Mouse (Mus musculus) fat pad, adult 2 months (tissue): ENCODE data around the gene Ccnd2.

Source experiments
- DNase-seq: peaks from one replicate; pipeline ENCODE4 v3.0.0-alpha.2; 2011; ENCODE audit warnings: low read depth, low spot score; ENCODE audit errors: extremely low read depth

Gene Ccnd2

DNA sequence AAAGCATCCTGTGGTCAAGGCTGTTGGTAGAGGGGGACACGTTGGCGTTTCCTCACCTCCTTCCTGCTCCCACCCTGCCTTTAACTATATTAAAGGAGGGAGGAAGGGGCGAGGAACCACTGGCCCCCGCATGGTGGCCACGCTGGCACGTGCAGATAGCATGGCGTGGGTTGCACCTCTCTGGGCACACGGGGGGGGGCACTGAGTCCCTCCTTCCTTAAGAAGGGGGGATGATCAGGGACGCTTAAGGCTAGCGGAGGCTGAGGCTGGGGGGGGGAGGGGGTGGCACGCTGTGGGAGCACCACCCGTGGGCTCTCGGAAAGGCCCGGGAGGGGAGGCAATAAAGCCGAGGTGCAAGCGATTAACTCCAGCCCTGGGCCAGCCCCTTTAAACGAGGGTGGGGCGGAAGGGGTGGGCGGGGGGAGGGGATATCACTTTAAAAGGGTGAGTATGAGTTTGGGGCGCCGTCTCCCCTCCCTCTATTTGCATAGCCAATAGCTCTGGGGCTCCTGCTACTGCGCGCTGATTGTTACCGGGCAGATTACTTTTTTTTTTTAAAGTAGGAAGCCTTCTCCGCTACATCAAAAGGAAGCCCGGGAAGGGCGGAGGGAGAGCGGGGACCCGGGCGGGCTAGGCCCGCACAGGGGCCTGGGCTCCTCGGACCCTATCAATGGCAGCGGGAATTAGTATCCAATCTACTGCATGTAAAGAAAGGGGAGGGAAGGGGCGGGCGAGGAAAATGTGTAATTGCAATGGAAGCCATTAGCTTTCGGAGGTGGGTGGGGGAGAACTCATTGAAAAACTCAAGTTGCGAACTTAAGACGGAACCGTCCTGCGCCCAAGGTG, at the start of gene Ccnd2:
Ccnd2 (minus strand) TSS at position 88 of the 846 bp plus-strand sequence.
- DNase-seq, result no peak

DNA sequence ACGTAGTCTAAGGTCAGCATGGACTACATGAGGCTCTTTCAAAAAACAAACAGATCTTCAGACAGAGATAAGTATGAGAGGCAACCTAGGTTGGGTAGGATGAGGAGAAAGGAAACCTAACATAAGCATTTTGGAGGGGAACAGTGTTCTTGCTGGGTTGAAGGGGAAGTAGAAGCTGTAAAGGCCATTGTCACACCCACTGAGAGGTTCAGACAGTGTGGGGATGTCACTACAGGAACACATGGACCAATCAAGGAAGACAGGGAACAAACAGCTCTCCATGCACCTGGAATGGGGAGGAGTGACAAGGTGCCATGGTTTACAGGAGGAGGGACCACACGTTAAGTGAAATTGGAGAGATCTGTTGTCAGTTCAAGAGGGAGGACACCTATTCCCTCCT, 45.0 kb upstream of the Ccnd2 start:
- DNase-seq, result no peak

DNA sequence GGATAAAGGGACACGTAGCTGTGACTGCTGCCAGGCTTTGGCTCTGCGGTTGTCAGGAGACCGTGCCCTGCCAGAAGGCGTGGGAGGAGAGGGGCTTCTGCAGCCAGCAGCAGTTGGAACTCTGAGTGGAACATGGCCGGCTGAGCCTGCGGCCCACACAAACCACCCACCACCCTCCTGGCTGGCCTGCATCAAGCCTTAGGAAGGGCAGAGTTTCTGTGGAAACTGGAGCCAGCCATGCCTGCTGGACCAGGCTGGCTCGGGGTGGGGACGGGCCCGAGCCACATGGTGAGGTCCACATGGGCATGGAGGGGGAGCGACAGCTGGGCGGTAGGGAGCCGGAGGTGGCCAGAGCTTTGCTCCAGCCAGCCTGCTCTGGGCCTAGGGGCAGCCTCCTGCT, 29.3 kb upstream of the Ccnd2 start:
- no peak for DNase-seq

DNA sequence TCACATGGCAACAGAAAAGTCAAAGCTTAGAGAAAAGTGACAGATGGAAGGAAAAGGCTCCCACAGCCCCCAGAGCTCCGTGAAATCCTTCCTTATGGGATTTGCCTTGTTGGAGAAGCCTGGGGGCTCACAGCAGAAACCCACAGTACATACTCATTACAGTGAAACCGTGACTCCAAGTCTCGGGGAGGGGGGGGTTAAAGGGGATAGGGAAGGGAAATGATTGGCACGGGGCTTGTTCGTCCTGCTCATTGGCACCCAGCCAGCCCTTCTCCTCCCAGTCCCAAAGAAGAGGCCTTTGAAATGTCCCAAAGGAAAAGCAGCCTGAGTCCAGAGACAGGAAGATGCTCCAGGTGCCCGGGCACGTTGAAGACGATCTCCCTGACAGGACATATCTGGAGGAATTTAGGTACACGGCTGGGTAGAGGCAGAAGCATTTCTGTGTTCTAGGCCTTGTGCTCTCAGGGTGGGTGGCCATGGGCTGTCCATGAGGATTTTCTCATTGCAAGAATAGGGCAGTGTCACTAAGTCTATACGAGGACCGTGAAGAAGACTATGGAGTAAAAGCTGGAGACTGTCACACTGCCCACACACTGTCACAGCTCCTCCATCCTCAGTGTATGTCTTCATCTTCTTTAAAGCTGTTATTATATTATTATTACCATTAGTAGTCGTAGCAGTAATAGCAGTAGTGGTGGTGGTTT, 27.2 kb upstream of the Ccnd2 start:
- no peak for DNase-seq

DNA sequence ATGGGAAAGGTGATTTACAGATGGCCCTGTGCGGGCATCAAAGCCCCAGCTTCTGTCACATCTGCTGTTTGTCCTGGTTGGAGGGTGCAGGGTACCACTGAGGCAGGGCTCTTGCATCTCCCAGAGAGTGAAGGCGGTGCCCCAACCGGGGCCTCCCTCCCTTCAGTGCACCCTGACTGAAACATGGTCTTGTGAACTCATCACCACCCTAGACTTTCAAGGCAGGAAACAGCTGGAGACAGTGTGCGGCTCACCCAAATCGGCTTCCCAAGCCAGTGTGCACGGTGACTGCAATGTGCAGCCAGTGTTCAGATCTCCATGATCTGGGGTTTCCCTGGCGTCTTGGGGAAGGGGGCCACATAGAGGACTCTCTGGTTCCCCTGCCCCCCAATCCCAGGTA, 26.0 kb upstream of the Ccnd2 start:
- no peak for DNase-seq

DNA sequence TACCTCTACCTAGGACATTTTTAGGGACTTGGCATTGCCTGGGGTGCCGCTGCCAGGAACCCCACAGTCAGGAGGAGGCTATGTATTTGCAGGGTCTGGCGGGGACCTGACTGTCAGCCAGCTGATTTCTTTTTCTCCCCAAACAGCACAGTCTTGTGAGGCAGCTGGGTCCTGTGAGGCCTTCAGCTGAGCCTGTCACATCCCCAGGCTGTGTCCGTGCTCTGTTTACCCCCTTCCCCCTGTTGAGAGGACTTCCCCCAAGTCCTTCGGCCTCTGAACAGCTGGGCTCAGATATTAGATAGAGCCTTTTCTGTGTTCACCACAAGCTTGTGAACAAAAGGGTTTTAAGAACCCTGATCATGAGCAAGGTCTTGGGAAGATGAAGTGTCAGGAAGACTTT, 25.4 kb upstream of the Ccnd2 start:
- DNase-seq, result no peak

DNA sequence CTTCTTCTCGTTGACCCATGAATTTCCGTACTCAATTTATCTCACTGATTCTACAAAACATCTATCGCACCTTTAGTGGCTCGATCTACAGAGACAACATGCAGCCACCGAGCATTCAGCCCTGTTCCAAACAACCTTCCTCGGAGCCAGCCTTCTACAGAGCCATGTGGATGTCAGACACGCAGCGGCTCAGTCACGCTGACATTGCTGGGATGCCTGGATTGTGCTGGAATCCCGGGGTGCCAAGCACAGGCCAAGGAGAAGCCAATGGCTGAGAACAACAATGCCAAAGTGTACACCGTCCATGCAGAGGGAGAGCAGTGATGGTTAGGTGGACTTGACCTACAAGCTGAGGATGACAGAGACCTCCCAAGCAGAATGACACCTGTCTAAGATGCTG, 20.5 kb upstream of the Ccnd2 start:
- no peak for DNase-seq

DNA sequence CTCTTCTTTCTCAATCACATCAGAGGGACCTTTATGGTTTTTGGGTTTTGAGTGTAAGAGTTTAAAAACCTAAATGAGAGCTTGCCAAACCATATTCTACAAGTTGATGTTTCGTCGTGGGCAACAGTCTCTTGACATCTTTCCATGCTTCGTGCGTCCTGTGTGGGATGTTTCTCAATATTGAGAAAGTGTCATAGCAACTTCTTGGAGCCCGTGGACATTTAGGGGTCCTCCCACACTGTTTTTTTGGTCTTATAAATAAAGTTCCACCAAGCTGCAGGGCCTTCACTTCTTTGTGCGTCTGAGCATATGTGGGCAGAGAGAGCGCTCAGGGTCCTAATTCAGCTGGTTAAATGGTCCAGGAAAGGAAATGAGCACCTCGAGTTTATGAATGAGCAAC, 18.7 kb upstream of the Ccnd2 start:
- DNase-seq, result no peak

DNA sequence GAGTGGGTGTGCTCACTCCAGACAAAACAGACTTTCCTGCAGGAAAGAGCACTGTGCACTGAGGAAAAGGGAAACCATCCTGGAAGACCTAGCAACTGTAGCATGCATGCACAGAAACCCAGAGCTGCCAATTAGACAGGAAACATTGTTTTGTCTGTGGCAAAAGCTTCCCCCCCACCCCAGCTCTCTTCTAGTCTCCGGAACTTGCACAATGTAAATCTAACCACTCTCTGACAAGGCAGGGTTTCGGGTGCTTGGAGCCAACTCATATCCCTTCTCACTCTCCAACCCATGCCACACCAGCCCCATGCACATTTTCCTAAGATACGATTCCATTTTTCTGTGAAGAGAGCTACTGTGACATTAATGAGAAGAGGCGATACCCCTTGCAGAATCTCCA, 13.7 kb upstream of the Ccnd2 start:
- DNase-seq, result no peak

DNA sequence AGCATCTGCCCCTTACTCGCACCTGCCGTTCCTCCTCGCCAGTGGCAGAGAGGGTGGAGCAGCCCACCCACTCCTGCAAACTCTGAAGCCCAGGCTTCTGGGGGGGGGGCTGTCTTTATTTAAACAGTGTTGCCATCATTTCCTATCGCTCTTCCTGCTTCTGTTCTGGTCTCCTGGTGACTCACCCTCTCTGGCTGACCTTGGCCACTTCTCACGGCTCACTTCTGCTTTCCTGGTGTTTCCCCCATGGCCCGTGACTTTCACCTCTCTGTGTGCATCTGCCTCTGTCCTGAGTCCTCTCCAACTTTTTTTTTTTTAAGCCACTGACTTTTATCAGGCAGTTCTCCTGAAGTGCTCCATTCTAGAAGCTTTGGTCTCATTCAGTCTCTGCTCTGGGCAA, 10.8 kb upstream of the Ccnd2 start:
- no peak for DNase-seq

DNA sequence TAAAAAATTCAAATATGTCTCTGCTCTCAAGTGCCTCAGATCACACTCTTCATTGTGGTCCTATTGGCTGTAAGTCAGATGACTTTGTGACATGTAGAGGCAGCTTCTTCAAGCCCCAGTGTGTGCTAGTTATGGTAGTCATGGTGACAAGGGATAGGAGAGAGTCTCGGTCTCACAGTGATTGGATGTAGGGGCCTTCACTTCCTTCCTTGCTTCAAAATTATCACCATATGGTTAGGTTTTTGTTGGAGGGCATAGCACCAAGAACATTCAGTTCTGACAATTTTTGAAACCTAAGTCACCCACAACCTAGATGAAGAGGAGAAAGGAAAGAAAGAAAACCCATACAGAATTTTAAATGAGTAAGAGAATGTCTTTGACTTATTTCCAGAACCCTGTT, 5.3 kb upstream of the Ccnd2 start:
- DNase-seq, result no peak

DNA sequence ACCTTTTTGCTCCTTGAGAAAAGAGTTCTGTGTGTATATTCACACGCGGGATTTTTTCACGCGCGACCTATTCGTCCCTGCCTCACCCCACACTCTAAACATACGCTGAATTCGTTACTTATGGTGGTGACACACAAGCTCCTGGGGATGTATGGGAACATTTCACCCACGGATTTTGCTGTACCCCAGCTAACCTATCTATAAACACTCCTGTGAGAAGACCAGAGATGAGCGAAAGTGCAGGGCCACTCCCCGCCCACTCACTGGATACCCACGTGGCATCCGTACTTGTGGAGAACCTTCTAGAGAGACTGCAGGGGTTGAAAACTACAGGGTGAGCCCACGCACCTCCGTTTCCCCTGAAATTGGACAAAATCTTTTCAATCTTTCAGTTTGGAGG, 3.5 kb upstream of the Ccnd2 start:
- DNase-seq, result no peak

DNA sequence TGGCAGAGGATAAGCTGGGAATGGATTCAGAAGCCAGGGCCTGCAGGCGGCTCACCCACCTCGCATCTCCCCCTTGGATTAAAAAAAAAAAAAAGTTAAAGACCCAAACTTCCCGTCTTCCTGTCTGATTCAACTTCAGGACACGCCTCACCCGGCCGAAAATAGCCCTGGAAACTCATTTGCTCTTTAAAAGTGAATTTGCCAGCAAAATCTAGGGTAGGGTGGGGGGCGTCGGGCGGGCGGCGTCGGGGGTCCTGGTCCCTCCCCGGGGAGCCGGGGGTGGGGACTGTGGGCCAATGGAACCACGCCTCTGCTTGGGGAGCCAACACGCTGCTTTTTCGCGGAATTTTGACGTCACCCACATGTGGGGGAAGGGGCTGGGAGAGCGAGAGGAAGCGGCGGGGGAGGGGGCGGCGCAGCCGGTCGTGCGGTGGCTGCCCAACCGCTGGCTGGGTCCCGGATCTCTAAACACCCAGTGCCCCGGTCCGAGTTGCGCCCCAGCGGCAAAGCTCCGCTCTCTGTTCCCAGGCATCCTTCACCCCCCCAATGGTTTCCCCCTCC, 2.8 kb upstream of the Ccnd2 start:
- DNase-seq, result no peak

DNA sequence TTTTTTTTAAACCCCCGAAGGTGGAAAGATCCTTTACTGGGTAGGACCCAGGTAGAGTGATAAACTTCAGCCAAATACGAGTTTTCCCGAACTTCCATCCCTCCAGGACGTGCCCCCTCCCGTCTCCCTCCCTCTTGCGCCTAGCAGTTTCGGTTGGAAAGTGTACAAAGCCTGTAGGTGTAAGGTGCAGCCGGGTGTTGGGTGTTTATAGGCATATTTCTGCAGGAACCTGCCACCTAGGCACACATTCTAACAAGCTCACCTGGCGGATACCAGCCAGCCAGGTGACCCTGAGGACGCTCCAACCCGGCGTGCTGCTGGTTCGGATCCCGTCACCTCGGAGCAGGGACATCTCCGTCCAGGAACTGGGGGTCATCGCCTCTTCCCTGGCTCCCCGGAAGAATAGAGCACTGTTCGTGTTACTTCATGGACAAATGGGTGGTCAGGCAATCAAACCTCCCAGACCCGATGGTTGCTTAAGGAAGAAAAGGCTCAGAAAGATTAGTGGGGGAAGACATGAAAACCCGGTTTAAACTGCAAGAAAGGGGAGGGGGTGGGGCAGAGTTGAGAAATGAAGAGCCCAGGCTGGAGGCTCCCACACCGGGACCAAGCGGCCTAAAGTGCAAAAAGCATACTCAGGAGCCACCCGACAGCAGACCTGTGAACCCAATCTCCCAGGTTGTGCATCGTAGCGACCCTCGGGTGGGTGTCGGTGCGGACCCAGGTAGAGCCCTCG, 2.1 kb upstream of the Ccnd2 start:
- DNase-seq, result no peak

DNA sequence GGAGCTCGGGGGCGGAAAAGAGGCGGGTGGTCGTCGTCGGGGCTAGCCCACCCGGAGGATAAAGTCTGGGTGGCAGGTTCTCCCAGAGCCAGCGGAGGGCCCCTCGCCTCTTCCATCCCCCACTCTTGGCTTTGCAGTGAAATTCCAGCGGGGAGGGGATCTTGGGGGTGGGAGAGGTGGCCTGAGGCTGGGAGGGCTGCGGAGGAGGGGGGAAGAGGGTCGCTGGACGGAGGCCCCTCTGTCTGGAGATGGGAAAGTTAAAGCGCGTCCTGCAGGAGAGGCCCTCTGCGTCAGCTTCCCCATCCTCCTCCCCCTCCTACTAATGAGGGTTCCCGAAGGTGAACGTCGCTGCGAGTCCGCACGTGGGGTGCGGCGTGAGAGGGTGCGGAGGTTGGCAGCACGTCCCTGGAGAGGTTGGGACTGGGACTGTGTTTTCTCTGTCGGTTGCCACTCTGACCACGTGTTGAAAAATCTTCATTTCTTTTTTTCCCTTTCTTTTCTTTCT, 1.4 kb upstream of the Ccnd2 start:
- DNase-seq, result no peak

DNA sequence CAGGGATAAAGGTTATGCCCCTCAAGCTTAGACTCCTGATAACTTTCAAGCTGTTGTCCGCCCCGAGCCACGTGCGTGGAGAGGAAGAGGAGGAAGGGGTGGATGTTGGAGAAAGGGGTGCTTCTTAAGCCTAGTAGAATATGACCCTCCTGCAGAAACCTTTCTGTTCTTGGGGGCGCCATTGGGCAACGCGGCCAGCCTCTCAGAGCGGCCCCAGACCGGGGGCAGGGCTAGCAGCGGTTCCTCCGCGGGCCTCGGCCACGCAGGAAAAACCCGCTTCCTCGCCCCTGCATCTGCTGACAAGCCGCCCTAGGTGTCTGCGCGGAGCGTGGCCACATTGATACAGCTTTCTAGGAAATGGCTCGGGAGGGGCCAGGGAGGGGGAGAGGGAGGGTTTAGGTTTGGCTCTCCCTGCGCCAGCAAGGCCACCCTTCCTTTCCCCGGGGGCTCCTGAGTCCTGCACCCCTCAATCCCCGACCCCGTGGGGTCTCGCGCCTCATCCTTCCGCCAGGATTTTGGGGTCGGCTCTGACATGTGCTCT, 358 bp downstream of the Ccnd2 start:
- DNase-seq, result no peak

DNA sequence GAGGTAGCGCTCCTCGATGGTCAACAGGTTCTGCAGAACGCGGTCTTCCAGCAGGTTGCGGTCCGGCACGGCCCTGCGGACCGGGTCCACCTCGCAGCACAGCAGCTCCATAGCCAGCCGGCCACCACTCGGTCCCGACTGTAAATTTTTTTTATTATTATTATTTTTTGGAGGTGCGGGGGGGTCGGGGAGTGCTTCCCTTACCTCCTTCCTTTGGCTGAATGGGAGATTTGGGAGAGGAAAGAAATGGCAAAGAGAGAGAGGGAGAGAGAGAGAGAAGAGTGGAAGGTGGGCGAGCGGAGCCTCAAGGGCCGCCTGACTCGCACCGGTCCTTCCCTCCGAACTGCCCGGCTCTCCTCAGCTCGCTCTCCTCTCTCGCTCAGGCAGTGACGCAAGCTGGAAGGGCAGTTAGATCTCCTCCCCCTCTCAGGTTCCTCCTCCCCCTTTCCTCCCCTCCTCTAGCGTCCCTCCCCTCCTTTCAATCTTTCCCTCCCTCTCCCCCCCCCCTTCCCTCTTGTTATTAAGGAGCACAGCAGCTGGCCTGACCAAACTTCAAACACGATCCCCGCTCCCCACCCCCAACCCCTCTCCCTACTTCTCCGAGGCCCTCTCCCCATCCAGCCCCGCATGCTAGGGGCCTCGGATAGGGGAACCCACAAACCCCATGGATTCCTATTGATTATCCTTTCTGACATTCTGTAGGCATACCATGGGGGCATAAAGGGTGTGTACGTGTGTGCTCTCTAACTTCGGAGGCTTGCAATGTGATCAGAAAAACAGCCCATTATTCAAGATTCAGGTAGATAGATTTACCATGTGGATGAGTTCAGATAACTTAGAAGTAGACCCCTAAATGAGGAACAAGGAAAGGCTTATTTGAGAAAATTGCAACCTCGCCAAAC, 1.1 kb downstream of the Ccnd2 start:
- no peak for DNase-seq

DNA sequence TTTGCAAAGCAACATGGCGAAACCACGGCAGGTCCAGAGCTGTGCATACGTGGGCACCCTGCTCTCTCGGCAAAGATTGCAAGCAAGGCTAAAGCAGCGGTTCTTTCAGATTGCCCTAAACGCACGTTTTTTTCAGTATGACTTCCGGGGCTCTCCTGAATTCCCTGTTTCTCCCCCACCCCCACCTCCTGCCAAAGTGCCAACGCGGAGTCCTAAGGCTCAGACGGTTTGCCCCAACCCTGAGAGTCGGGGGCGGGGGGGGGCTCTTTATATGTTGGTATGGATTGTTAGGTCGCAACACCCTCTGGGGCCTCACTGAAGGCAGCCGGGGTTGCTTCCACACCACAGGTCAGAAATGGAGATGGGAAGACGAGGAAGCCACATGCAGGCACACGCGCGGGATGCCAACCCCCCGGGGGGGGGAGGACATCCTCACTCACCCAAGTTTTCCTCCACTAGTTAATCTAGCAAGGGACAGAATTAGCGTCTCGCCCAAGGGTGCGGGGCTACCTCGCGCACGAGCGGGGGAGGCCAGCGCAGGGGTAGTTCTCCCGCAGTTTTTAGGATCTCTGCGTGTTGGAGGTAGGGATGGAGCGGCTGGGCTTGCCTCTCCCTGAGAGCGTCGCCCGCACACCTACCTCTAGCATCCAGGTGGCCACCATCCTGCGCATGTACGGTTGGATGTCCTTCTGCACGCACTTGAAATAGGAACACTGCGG, 1.9 kb downstream of the Ccnd2 start:
- DNase-seq, result no peak

DNA sequence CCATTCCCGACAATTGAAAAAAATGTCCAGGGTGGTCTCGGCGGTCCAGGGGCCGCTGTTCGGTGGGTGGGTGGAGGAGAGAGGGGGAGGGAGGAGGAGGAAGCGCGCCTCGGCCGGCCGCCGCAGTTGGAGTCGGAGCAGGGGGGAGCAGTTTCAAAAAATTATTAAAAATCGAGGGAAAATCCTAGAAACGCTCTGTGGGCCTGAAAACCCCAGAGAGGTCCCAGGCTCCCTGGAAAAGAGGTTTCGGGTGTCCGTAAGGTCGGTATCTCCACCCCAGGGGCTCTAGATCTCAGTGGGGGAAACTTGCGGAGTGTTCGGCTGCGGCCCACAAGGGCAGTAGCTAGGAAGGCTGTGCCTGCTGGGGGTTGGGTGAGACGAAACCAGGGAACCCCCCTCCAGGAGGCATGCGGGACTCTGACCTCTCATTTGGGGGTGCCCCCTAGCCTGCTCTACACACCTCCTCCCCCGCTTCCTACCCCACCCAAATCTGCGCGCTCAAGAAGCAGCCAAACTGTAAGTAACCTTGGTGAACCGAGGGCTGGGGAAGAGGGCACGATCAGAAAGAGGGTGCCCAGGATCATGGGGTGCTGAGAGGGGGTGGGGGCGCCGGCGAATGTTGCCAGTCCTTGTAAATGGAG, 2.6 kb downstream of the Ccnd2 start:
- no peak for DNase-seq
